ENCODE assay signal across 19 mouse cellular contexts in the genomic region with DNA sequence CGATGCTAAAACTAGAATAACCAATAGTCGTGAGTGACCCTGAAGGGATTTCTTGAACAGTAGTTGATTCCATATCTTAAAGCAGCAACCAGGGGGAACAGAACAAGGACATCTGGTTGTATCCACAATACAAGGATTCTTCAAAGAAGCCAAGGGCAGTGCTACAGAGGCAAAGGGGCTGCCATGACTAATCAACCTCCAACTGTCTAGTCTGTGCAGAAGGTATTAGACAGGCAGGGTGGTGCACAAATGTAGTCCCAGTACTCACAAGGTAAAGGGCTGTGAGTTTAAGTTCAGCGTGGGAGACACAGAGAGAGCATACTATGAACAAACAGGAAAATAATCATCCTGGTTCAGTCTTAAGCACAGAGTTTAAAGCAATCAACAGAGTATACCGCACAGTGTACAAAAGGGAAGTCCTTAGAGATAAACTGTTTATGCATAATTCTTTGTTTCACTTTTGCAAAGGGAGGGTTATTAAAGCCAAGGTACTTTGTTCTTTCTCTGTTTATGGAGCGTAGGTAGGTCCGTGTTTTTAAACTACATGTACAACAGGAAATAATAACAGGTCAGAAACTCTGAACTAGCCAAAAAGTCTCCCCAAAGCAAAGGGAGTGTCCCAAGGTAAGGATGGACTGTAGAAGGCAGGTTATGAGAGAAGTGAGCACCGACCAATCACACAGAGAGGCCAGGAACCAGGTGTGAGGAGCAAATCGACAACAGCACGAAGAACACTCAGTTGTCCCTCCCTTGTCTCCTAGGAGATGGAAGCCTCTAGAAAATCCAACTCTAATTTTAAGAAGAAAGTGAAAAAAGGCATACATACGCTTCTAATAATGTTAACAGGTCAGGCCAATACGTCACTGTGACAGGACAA. TPM values are rescaled to one million over a fixed set of nuclear protein-coding genes. Genes with fewer than 3 reads are reported as not detected.
DNase-seq lines count a peak whose midpoint lies in the region; ATAC-seq and TF ChIP-seq lines count a peak whose summit lies in the region.
"Had no signal": no experiment of that assay in that cellular context is flagged by ENCODE, and none has a peak within 500 bp of the region (broad histone marks: within the 10 kb centered on the region; RNA-seq: fewer than 3 reads in every experiment).

No protein-coding gene starts in this region.

- 92% methylated on average over 11 of the region's 11 CpGs for WGBS in embryonic facial prominence, embryonic 12.5 days
- 95% methylated on average over 11 of the region's 11 CpGs for WGBS in embryonic facial prominence, embryonic 10.5 days
- WGBS in stomach, embryonic 14.5 days: 73% methylated on average over 11 of the region's 11 CpGs
- WGBS in stomach, postnatal 0 days: 75% methylated on average over 11 of the region's 11 CpGs
- 75% methylated on average over 11 of the region's 11 CpGs for WGBS in intestine, embryonic 16.5 days

- TF ChIP-seq EP300 in stomach, postnatal 0 days (optimal IDR thresholded peaks at IDR 0.05): no peak

- H3K9ac ChIP-seq in embryonic facial prominence, embryonic 12.5 days: no peak overlapping the region
- H3K9ac ChIP-seq in stomach, embryonic 14.5 days (replicated peaks; ENCODE audit: low read depth, low read length): no peak overlapping the region
- no peak overlapping the region for H3K9ac ChIP-seq in stomach, postnatal 0 days (ENCODE audit: low read length)
- H3K9ac ChIP-seq in intestine, embryonic 16.5 days (ENCODE audit: low read depth, low read length): no peak overlapping the region
- H3K9ac ChIP-seq: heart, embryonic 15.5 days; limb, embryonic 15.5 days; midbrain, embryonic 15.5 days had no signal

- ATAC-seq in embryonic facial prominence, embryonic 12.5 days (ENCODE audit: insufficient number of reproducible peaks, insufficient read depth, low FRiP score, low TSS enrichment): no peak
- ATAC-seq in stomach, embryonic 14.5 days (ENCODE audit: insufficient number of reproducible peaks, insufficient read depth, low FRiP score, low read depth): no peak
- ATAC-seq in stomach, postnatal 0 days (ENCODE audit: low FRiP score, low TSS enrichment): no peak
- ATAC-seq in intestine, embryonic 16.5 days: no peak
- ATAC-seq in frontal cortex, adult (ENCODE audit: low TSS enrichment): no peak
- ATAC-seq: forebrain, embryonic 16.5 days; midbrain, embryonic 15.5 days had no signal

- H3K27me3 ChIP-seq in embryonic facial prominence, embryonic 12.5 days: no peaks in the 10 kb centered on the region
- no peaks in the 10 kb centered on the region for H3K27me3 ChIP-seq in embryonic facial prominence, embryonic 10.5 days (replicated peaks; ENCODE audit: low read depth, poor library complexity, severe bottlenecking)
- H3K27me3 ChIP-seq in stomach, embryonic 14.5 days (ENCODE audit: control insufficient read depth, insufficient read depth, low read length): no peaks in the 10 kb centered on the region
- no peaks in the 10 kb centered on the region for H3K27me3 ChIP-seq in stomach, postnatal 0 days (ENCODE audit: control insufficient read depth, insufficient read depth, low read length)
- no peaks in the 10 kb centered on the region for H3K27me3 ChIP-seq in intestine, embryonic 16.5 days (replicated peaks; ENCODE audit: control insufficient read depth, insufficient read depth, low read length)
- H3K27me3 ChIP-seq: heart, embryonic 15.5 days; limb, embryonic 15.5 days; midbrain, embryonic 15.5 days had no signal

- H3K4me3 ChIP-seq in embryonic facial prominence, embryonic 12.5 days: no peak overlapping the region
- no peak overlapping the region for H3K4me3 ChIP-seq in embryonic facial prominence, embryonic 10.5 days
- no peak overlapping the region for H3K4me3 ChIP-seq in stomach, embryonic 14.5 days (ENCODE audit: low read depth, low read length)
- no peak overlapping the region for H3K4me3 ChIP-seq in stomach, postnatal 0 days (ENCODE audit: low read depth, low read length)
- H3K4me3 ChIP-seq in intestine, embryonic 16.5 days (ENCODE audit: low read length): no peak overlapping the region
- H3K4me3 ChIP-seq: heart, embryonic 15.5 days; hindbrain, embryonic 10.5 days; left cerebral cortex, adult 2 months; limb, embryonic 15.5 days; midbrain, embryonic 15.5 days had no signal

- H3K4me1 ChIP-seq in embryonic facial prominence, embryonic 12.5 days: peaks cover 27% of the 10 kb centered on the region
- peaks cover 7% of the 10 kb centered on the region for H3K4me1 ChIP-seq in embryonic facial prominence, embryonic 10.5 days
- peaks cover 39% of the 10 kb centered on the region for H3K4me1 ChIP-seq in stomach, embryonic 14.5 days (ENCODE audit: control insufficient read depth, insufficient read depth, low read length)
- H3K4me1 ChIP-seq in stomach, postnatal 0 days (replicated peaks; ENCODE audit: control insufficient read depth, insufficient read depth): 0 out of 2 replicates have a peak, but pooled peaks cover 3% of the 10 kb centered on the region
- peaks cover 8% of the 10 kb centered on the region; the same call in 1 of the 2 replicates for H3K4me1 ChIP-seq in intestine, embryonic 16.5 days (ENCODE audit: control insufficient read depth, insufficient read depth, low read length)
- H3K4me1 ChIP-seq: hindbrain, embryonic 10.5 days; midbrain, embryonic 15.5 days had no signal

- no peak for DNase-seq in embryonic facial prominence, embryonic 10.5 days (ENCODE audit: low spot score)
- DNase-seq in stomach, postnatal 0 days (ENCODE audit: low spot score): no peak
- no peak for DNase-seq in kidney, postnatal 4 days
- no peak for DNase-seq in left cerebral cortex, adult 9 months (ENCODE audit: low spot score in 2 of 2)
- DNase-seq: cerebellum, adult 9-11 months; heart, adult 18-20 months; kidney, adult 11 months; right cerebral cortex, adult 18-20 months; thymus, postnatal 14 days had no signal

- no peaks in the 10 kb centered on the region for H3K9me3 ChIP-seq in embryonic facial prominence, embryonic 12.5 days
- no peaks in the 10 kb centered on the region for H3K9me3 ChIP-seq in embryonic facial prominence, embryonic 10.5 days
- no peaks in the 10 kb centered on the region for H3K9me3 ChIP-seq in stomach, embryonic 14.5 days (ENCODE audit: control insufficient read depth, low read depth, low read length)
- H3K9me3 ChIP-seq in stomach, postnatal 0 days (ENCODE audit: control insufficient read depth, low read length): no peaks in the 10 kb centered on the region
- H3K9me3 ChIP-seq in intestine, embryonic 16.5 days (ENCODE audit: control insufficient read depth, low read length): no peaks in the 10 kb centered on the region
- H3K9me3 ChIP-seq: heart, embryonic 15.5 days; hindbrain, embryonic 10.5 days; limb, embryonic 15.5 days; midbrain, embryonic 15.5 days had no signal

- no peaks in the 10 kb centered on the region for H3K36me3 ChIP-seq in embryonic facial prominence, embryonic 12.5 days
- H3K36me3 ChIP-seq in embryonic facial prominence, embryonic 10.5 days (replicated peaks): peaks cover 13% of the 10 kb centered on the region
- H3K36me3 ChIP-seq in stomach, embryonic 14.5 days (ENCODE audit: control insufficient read depth, insufficient read depth, low read length): no peaks in the 10 kb centered on the region
- no peaks in the 10 kb centered on the region for H3K36me3 ChIP-seq in stomach, postnatal 0 days (ENCODE audit: control insufficient read depth, insufficient read depth, low read length)
- no peaks in the 10 kb centered on the region for H3K36me3 ChIP-seq in intestine, embryonic 16.5 days (ENCODE audit: control insufficient read depth, insufficient read depth, low read length)
- H3K36me3 ChIP-seq: heart, embryonic 15.5 days; limb, embryonic 15.5 days; midbrain, embryonic 15.5 days had no signal

- TF ChIP-seq CTCF in stomach, postnatal 0 days (IDR thresholded peaks at IDR 0.05; ENCODE audit: low read depth): no peak

- no peak overlapping the region for H3K4me2 ChIP-seq in embryonic facial prominence, embryonic 12.5 days (replicated peaks)
- H3K4me2 ChIP-seq in stomach, embryonic 14.5 days (replicated peaks; ENCODE audit: low read depth, low read length): no peak overlapping the region
- H3K4me2 ChIP-seq in stomach, postnatal 0 days (replicated peaks; ENCODE audit: low read depth): no peak overlapping the region
- no peak overlapping the region for H3K4me2 ChIP-seq in intestine, embryonic 16.5 days (ENCODE audit: low read depth, low read length)
- H3K4me2 ChIP-seq: heart, embryonic 15.5 days; limb, embryonic 15.5 days; midbrain, embryonic 15.5 days had no signal

- 0 out of 2 replicates have a peak overlapping the region, but pooled peaks have one; percentile 51 for H3K27ac ChIP-seq in embryonic facial prominence, embryonic 12.5 days
- no peak overlapping the region for H3K27ac ChIP-seq in embryonic facial prominence, embryonic 10.5 days (replicated peaks)
- H3K27ac ChIP-seq in stomach, embryonic 14.5 days (ENCODE audit: low read length): peak overlapping the region; percentile 75; the same call in 1 of the 2 replicates
- no peak overlapping the region for H3K27ac ChIP-seq in stomach, postnatal 0 days (replicated peaks)
- 0 out of 2 replicates have a peak overlapping the region, but pooled peaks have one; percentile 34 for H3K27ac ChIP-seq in intestine, embryonic 16.5 days (ENCODE audit: low read length)
- H3K27ac ChIP-seq: heart, embryonic 15.5 days; hindbrain, embryonic 10.5 days; left cerebral cortex, adult 2 months; limb, embryonic 15.5 days; midbrain, embryonic 15.5 days had no signal

RNA-seq across cellular contexts. Expression of gene F2rl2, which starts 45.4 kb away (rescaled TPM):
- 1.2 TPM in 2 replicates for polyA plus RNA-seq in embryonic facial prominence, embryonic 12.5 days (2016; fragmentation: Nextera tagmentation; extraction: Ambion mirVana)
- polyA plus RNA-seq in embryonic facial prominence, embryonic 10.5 days (2016; fragmentation: Nextera tagmentation; extraction: Ambion mirVana): 1.7 and 2.0 TPM in 2 replicates
- polyA plus RNA-seq in stomach, embryonic 14.5 days (2014; fragmentation: Nextera tagmentation; extraction: Ambion mirVana): 0.45 and 1.2 TPM in 2 replicates
- 0.18 and 0.21 TPM in 2 replicates for polyA plus RNA-seq in stomach, postnatal 0 days (2015; fragmentation: Nextera tagmentation; extraction: Ambion mirVana)
- polyA plus RNA-seq in intestine, embryonic 16.5 days (2015; fragmentation: Nextera tagmentation; extraction: Ambion mirVana): 0.21 and 0.38 TPM in 2 replicates

Comparison
In these comparisons a context has a peak if more than half of its experiments do, and no peak if none do; other contexts are left out.
1. H3K27ac ChIP-seq: peak in embryonic facial prominence, embryonic 12.5 days (single experiment), stomach, embryonic 14.5 days (single experiment) and intestine, embryonic 16.5 days (single experiment); none in embryonic facial prominence, embryonic 10.5 days (single experiment) and stomach, postnatal 0 days (single experiment).